Mouse (Mus musculus) megakaryocyte, embryonic 14.5 days (primary cell): ENCODE data around the gene Apol8. TPM values are rescaled to one million over a fixed set of nuclear protein-coding genes. Genes with fewer than 3 reads are reported as not detected.
A peak's percentile ranks its signal among the peaks of the same experiment; 100 is the strongest.

ENCODE experiments used
- H3K27me3 ChIP-seq: replicated peaks from 2 replicates; pipeline ENCODE3; 2012; ENCODE audit warnings: inconsistent platforms
- H3K36me3 ChIP-seq: replicated peaks from 2 replicates; pipeline ENCODE3; 2012; ENCODE audit warnings: low read length, inconsistent platforms, mixed read lengths
- H3K4me1 ChIP-seq: 2 replicates; pipeline ENCODE4 v1.6.1; 2012; ENCODE audit warnings: inconsistent platforms
- H3K4me3 ChIP-seq: replicated peaks from 2 replicates; pipeline ENCODE3; 2012; ENCODE audit warnings: moderate library complexity, mild to moderate bottlenecking, inconsistent platforms
- H3K9me3 ChIP-seq: 2 replicates; pipeline ENCODE4 v1.6.1; 2012; ENCODE audit warnings: inconsistent platforms
- FLI1 ChIP-seq: IDR thresholded peaks from 2 replicates; pipeline ENCODE4 v1.6.1; 2012; ENCODE audit warnings: low read length, inconsistent platforms, mixed read lengths
- GATA1 ChIP-seq: IDR thresholded peaks from 3 replicates; pipeline ENCODE4 v1.6.1; 2012; ENCODE audit warnings: mixed read lengths, low read length, inconsistent platforms, borderline replicate concordance
- polyA plus RNA-seq: library from polyadenylated mRNA; stranded (reverse); fragments of >175 nt; gene quantifications from 2 replicates; pipeline ENCODE4 v1.2.3, GENCODE M21; 2012; ENCODE audit warnings: low replicate concordance; ENCODE audit not compliant: insufficient read depth

Apol8 gene
- 0.82 and 2.7 TPM in 2 replicates for polyA plus RNA-seq

DNA sequence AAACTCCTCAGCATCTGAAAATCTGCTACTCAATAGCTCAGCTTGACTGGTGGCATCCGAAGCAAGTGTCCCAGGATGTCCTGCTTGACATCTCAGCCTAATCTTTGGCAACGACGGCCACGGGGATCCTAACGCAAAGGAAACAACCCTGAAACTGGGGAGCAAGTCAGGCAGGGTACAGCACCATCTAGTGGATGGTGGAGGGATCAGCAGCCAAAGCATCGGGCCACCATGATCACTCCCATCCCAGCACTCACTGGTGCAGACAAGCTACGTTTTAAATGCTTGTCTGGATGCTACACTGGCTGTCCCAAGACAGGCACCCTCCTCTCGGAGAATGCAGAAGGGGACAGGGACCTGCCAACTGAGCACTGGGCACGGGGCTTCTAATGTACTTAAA lies at the start of gene Apol8:
Gene Apol8 (minus strand): TSS at position 156 of the 400 bp plus-strand sequence.
- no peak for TF ChIP-seq GATA1
- TF ChIP-seq FLI1: no peak
- peaks cover 8% of the 10 kb centered on the region for H3K27me3 ChIP-seq
- H3K4me1 ChIP-seq: peaks cover 41% of the 10 kb centered on the region
- H3K9me3 ChIP-seq: no peaks in the 10 kb centered on the region
- peak within 1 kb of the TSS; percentile 56 for H3K4me3 ChIP-seq
- peaks cover 34% of the 10 kb centered on the region for H3K36me3 ChIP-seq

GRCm38 (mm10) chr15:77805657-77806056 lies 48.9 kb upstream of the Apol8 start:
- TF ChIP-seq FLI1 (no peak), GATA1 (no peak)

DNA sequence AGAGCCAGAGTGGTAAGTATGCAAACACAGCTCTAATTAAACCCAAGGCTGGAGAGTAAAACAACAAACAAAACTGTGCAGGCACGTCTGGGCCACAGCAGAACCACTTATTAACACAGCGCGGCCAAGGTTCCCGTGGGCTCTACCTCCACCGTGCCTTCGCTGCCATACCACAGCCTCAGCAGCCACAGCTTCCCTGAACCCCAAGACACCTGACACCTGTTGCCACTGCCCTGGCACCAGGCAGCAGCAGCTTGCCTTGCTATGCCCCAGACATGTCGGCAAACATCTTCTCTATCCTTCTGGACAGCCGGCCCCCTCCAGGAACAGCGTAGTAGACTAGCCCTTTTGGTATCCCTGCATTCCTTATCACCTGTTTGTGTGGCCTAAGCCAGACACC lies 48.1 kb upstream of the Apol8 start:
- Histone ChIP-seq H3K9me3 (no peaks in the 10 kb centered on the region), H3K4me3 (peak overlapping the region; percentile 86), H3K27me3 (no peaks in the 10 kb centered on the region), H3K4me1 (peaks cover 100% of the 10 kb centered on the region), H3K36me3 (peaks cover 100% of the 10 kb centered on the region)
- no peak for TF ChIP-seq GATA1

More at GRCm38 (mm10) chr15:77805657-77806056, 48.9 kb upstream of the Apol8 start:
- Histone ChIP-seq H3K36me3 (peaks cover 100% of the 10 kb centered on the region), H3K27me3 (no peaks in the 10 kb centered on the region), H3K4me3 (peak overlapping the region; percentile 77), H3K9me3 (no peaks in the 10 kb centered on the region), H3K4me1 (peaks cover 100% of the 10 kb centered on the region)

DNA sequence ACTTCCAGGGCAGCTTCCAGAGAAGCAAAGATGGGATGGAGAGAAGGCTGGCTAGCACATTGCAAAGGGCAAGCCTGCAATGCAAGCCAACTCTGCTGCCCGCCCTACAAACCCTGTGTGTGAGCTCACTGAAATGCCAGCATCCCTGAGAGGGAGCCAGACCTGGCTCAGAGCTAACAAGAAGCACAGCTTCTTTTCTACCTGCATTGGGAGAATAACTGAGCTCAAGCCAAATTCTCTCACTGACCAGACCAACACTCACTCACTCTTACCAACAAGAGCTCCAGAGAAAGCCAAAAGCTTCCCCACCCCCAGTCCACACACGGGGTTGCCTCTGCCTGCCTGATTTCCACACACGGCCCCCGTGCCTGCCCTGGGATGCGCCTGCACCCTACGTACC lies 47.7 kb upstream of the Apol8 start:
- peaks cover 100% of the 10 kb centered on the region for H3K36me3 ChIP-seq
- TF ChIP-seq FLI1 (no peak), GATA1 (no peak)
- peaks cover 100% of the 10 kb centered on the region for H3K4me1 ChIP-seq

DNA sequence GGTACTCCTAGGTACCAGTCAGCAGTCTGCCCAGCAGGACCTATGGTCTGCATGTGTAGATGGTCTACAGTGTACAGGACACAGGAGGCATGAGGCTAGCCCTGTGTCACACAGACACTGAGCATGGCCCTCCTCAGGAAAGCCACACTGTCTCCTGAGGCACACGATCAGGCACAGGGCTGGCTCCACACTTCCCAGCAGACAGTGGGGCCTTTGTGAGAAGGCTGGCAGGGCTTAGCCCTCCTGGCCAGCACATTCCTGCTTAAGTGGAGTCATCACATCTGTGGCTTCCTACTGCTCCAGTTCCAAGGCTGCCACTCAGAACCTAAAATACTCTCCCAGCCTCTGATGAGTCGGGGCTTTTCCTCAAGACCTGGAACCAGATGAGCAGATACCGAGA lies 46.9 kb upstream of the Apol8 start:
- peaks cover 100% of the 10 kb centered on the region for H3K4me1 ChIP-seq
- no peaks in the 10 kb centered on the region for H3K9me3 ChIP-seq
- peak overlapping the region; percentile 84 for H3K4me3 ChIP-seq
- no peak for TF ChIP-seq GATA1
- TF ChIP-seq FLI1: no peak
- H3K27me3 ChIP-seq: no peaks in the 10 kb centered on the region
- peaks cover 100% of the 10 kb centered on the region for H3K36me3 ChIP-seq

More for the DNA sequence above, 47.7 kb upstream of the Apol8 start:
- Histone ChIP-seq H3K27me3 (no peaks in the 10 kb centered on the region), H3K9me3 (no peaks in the 10 kb centered on the region), H3K4me3 (peak overlapping the region; percentile 86)

DNA sequence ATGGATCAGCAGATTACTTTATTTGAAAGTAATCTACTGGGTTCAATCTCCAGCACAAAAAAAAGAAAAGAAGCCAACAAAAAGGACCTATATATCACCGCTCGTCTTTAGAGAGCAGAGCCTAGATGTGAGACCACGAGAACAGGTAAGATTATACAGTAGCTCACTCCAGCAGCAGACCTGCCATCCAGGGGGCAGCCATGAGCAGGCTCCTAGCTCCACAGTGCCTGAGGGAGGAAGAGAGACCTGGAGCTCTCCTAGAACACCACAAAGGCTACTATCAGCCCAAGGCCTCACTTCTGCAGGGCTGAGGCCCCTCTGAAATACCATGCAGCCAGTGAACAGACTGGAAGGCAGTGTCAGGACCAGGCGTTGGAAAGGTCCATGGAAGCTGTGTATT lies 46.2 kb upstream of the Apol8 start:
- Histone ChIP-seq H3K4me1 (peaks cover 100% of the 10 kb centered on the region), H3K36me3 (peaks cover 100% of the 10 kb centered on the region), H3K9me3 (no peaks in the 10 kb centered on the region), H3K27me3 (no peaks in the 10 kb centered on the region), H3K4me3 (peak overlapping the region; percentile 82)
- TF ChIP-seq FLI1 (no peak), GATA1 (no peak)

- Histone ChIP-seq H3K36me3 (peaks cover 100% of the 10 kb centered on the region), H3K4me3 (peak overlapping the region; percentile 68)
These were observed 44.4 kb upstream of the Apol8 start for GRCm38 (mm10) chr15:77801188-77801587.

GRCm38 (mm10) chr15:77800511-77800910 lies 43.7 kb upstream of the Apol8 start:
- Histone ChIP-seq H3K4me3 (peak overlapping the region; percentile 71), H3K4me1 (peaks cover 100% of the 10 kb centered on the region), H3K36me3 (peaks cover 100% of the 10 kb centered on the region), H3K9me3 (no peaks in the 10 kb centered on the region), H3K27me3 (no peaks in the 10 kb centered on the region)
- TF ChIP-seq FLI1: peak; percentile 85; the same call in 1 of the 2 replicates
- TF ChIP-seq GATA1: no peak

More at GRCm38 (mm10) chr15:77801188-77801587, 44.4 kb upstream of the Apol8 start:
- H3K9me3 ChIP-seq: no peaks in the 10 kb centered on the region
- TF ChIP-seq FLI1: no peak
- no peak for TF ChIP-seq GATA1
- peaks cover 100% of the 10 kb centered on the region for H3K4me1 ChIP-seq
- no peaks in the 10 kb centered on the region for H3K27me3 ChIP-seq

GRCm38 (mm10) chr15:77799491-77800474 lies 43.0 kb upstream of the Apol8 start:
- Histone ChIP-seq H3K9me3 (no peaks in the 10 kb centered on the region), H3K36me3 (peaks cover 100% of the 10 kb centered on the region), H3K27me3 (no peaks in the 10 kb centered on the region), H3K4me3 (peak overlapping the region; percentile 86), H3K4me1 (peaks cover 100% of the 10 kb centered on the region)
- no peak for TF ChIP-seq GATA1
- TF ChIP-seq FLI1: no peak
